Comparison of ENCODE assay signal across 8 mouse cellular contexts in the genomic region with DNA sequence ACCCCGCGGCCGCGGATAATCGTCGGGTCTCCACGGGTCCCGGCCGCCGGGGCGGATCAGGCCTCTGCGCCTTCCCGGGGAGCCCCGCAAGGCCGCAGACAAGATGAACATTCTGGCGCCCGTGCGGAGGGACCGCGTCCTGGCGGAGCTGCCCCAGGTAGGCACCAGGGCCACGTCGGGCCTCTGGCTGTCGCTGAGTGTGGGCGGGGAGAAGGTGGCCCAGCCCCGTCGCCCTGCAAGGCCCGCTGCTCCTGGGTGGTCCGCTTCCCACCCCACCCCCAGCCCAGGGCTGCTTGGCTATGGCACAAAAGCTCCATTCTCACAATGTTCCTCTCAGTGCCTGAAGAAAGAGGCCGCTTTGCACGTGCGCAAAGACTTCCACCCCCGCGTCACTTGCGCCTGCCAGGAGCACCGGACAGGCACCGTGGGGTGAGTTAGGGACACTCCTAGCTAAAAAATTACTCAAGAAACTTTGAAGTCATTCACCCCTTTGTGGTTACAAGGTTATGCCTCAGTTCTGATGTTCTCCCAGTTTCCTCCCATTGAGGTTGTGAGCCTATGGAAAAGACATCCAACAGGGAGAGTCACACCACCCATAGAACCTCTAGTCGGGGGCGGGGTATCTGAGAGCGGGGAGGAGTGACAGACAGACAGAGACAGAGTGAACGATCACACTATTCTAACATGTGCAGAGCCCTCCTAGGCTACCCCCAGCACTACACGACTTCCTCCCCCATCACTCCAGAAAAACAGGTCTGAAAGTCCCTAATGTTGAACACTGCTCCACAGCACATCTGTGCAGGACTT. TPM values are rescaled to one million over a fixed set of nuclear protein-coding genes. Genes with fewer than 3 reads are reported as not detected.
A peak's percentile ranks its signal among the peaks of the same experiment; 100 is the strongest.
DNase-seq lines count a peak whose midpoint lies in the region; ATAC-seq lines count a peak whose summit lies in the region.

No protein-coding gene starts in this region.

- WGBS in intestine, embryonic 16.5 days = 1% methylated on average over 41 of the region's 42 CpGs
- WGBS in limb, embryonic 11.5 days = under 1% methylated on average over 42 of the region's 42 CpGs
- WGBS in midbrain, embryonic 12.5 days = under 1% methylated on average over 42 of the region's 42 CpGs
- 1% methylated on average over 40 of the region's 42 CpGs for WGBS in stomach, embryonic 14.5 days

- H3K4me2 ChIP-seq in intestine, embryonic 16.5 days (ENCODE audit: low read depth, low read length) = peak overlapping the region; percentile 78
- H3K4me2 ChIP-seq in limb, embryonic 11.5 days (ENCODE audit: low read depth, severe bottlenecking) = peak overlapping the region; percentile 60
- H3K4me2 ChIP-seq in midbrain, embryonic 12.5 days (replicated peaks) = peak overlapping the region; percentile 67
- H3K4me2 ChIP-seq in stomach, embryonic 14.5 days (replicated peaks; ENCODE audit: low read depth, low read length) = peak overlapping the region; percentile 46

- H3K4me3 ChIP-seq in intestine, embryonic 16.5 days (ENCODE audit: low read length) = peak overlapping the region; percentile 73
- H3K4me3 ChIP-seq in limb, embryonic 11.5 days (ENCODE audit: low read depth, low read length) = peak overlapping the region; percentile 81
- H3K4me3 ChIP-seq in midbrain, embryonic 12.5 days = peak overlapping the region; percentile 71
- peak overlapping the region; percentile 73 for H3K4me3 ChIP-seq in stomach, embryonic 14.5 days (ENCODE audit: low read depth, low read length)

- H3K36me3 ChIP-seq in intestine, embryonic 16.5 days (ENCODE audit: control insufficient read depth, insufficient read depth, low read length) = 0 out of 2 replicates have a peak, but pooled peaks cover 7% of the 10 kb centered on the region
- peaks cover 11% of the 10 kb centered on the region; the same call in 1 of the 2 replicates for H3K36me3 ChIP-seq in limb, embryonic 11.5 days (ENCODE audit: control insufficient read depth, insufficient read depth, low read length)
- peaks cover 24% of the 10 kb centered on the region for H3K36me3 ChIP-seq in midbrain, embryonic 12.5 days
- H3K36me3 ChIP-seq in stomach, embryonic 14.5 days (ENCODE audit: control insufficient read depth, insufficient read depth, low read length) = peaks cover 11% of the 10 kb centered on the region

- H3K27me3 ChIP-seq in intestine, embryonic 16.5 days (replicated peaks; ENCODE audit: control insufficient read depth, insufficient read depth, low read length) = no peaks in the 10 kb centered on the region
- no peaks in the 10 kb centered on the region for H3K27me3 ChIP-seq in limb, embryonic 11.5 days (ENCODE audit: control insufficient read depth, insufficient read depth, low read length)
- H3K27me3 ChIP-seq in midbrain, embryonic 12.5 days = no peaks in the 10 kb centered on the region
- no peaks in the 10 kb centered on the region for H3K27me3 ChIP-seq in stomach, embryonic 14.5 days (ENCODE audit: control insufficient read depth, insufficient read depth, low read length)

- peak; percentile 55 to 67 for DNase-seq in cerebellum, postnatal 14 days
- DNase-seq in cerebellum, adult 18-20 months = no peak
- DNase-seq in embryo, embryonic 11.5 days (ENCODE audit: low read depth, low spot score) = peak; percentile 82
- peak; percentile 97 for DNase-seq in limb, embryonic 11.5 days (ENCODE audit: low spot score)

- peaks cover 14% of the 10 kb centered on the region for H3K4me1 ChIP-seq in intestine, embryonic 16.5 days (ENCODE audit: control insufficient read depth, insufficient read depth, low read length)
- peaks cover 8% of the 10 kb centered on the region for H3K4me1 ChIP-seq in limb, embryonic 11.5 days (ENCODE audit: control insufficient read depth, insufficient read depth, low read length)
- H3K4me1 ChIP-seq in midbrain, embryonic 12.5 days = peaks cover 19% of the 10 kb centered on the region
- H3K4me1 ChIP-seq in stomach, embryonic 14.5 days (ENCODE audit: control insufficient read depth, insufficient read depth, low read length) = peaks cover 13% of the 10 kb centered on the region; the same call in 1 of the 2 replicates

- peak overlapping the region; percentile 97 for H3K27ac ChIP-seq in intestine, embryonic 16.5 days (ENCODE audit: low read length)
- H3K27ac ChIP-seq in limb, embryonic 11.5 days (replicated peaks; ENCODE audit: low read depth, low read length) = peak overlapping the region; percentile 100
- peak overlapping the region; percentile 92 for H3K27ac ChIP-seq in midbrain, embryonic 12.5 days (replicated peaks)
- peak overlapping the region; percentile 99 for H3K27ac ChIP-seq in stomach, embryonic 14.5 days (ENCODE audit: low read length)

- H3K9me3 ChIP-seq in intestine, embryonic 16.5 days (ENCODE audit: control insufficient read depth, low read length) = no peaks in the 10 kb centered on the region
- H3K9me3 ChIP-seq in limb, embryonic 11.5 days (ENCODE audit: control insufficient read depth, low read length) = no peaks in the 10 kb centered on the region
- H3K9me3 ChIP-seq in midbrain, embryonic 12.5 days = no peaks in the 10 kb centered on the region
- H3K9me3 ChIP-seq in stomach, embryonic 14.5 days (ENCODE audit: control insufficient read depth, low read depth, low read length) = no peaks in the 10 kb centered on the region

- peak overlapping the region; percentile 87 for H3K9ac ChIP-seq in intestine, embryonic 16.5 days (ENCODE audit: low read depth, low read length)
- peak overlapping the region; percentile 93 for H3K9ac ChIP-seq in limb, embryonic 11.5 days (ENCODE audit: low read length)
- peak overlapping the region; percentile 84 for H3K9ac ChIP-seq in midbrain, embryonic 12.5 days (replicated peaks)
- H3K9ac ChIP-seq in stomach, embryonic 14.5 days (replicated peaks; ENCODE audit: low read depth, low read length) = peak overlapping the region; percentile 88

- peak; percentile 53 for ATAC-seq in granulocyte monocyte progenitor cell, adult 5-6 weeks (replicated peaks; ENCODE audit: poor library complexity, severe bottlenecking)
- ATAC-seq in intestine, embryonic 16.5 days = peak; percentile 76
- peak; percentile 81 for ATAC-seq in limb, embryonic 11.5 days (ENCODE audit: insufficient number of reproducible peaks, low FRiP score, low TSS enrichment, low read depth)
- peak; percentile 87 for ATAC-seq in midbrain, embryonic 12.5 days (ENCODE audit: low FRiP score, low read depth)
- peak; percentile 79 for ATAC-seq in stomach, embryonic 14.5 days (ENCODE audit: insufficient number of reproducible peaks, insufficient read depth, low FRiP score, low read depth)

RNA-seq across cellular contexts. Expression of gene Rab34, which starts 1.2 kb away (rescaled TPM):
- total RNA-seq in granulocyte monocyte progenitor cell, adult 5-6 weeks (2014; fragmentation: Nextera tagmentation) = 6.1 and 7.2 TPM in 2 replicates
- 1.5 and 3.6 TPM in 2 replicates for total RNA-seq in granulocyte monocyte progenitor cell, adult 5-6 weeks (2017)
- polyA plus RNA-seq in intestine, embryonic 16.5 days (2015; fragmentation: Nextera tagmentation; extraction: Ambion mirVana) = 71.0 and 73.4 TPM in 2 replicates
- polyA plus RNA-seq in limb, embryonic 11.5 days (2014; fragmentation: Nextera tagmentation; extraction: Ambion mirVana) = 142 and 144 TPM in 2 replicates
- polyA plus RNA-seq in midbrain, embryonic 12.5 days (2016; fragmentation: Nextera tagmentation; extraction: Ambion mirVana) = 54.9 and 68.1 TPM in 2 replicates
- 156 and 171 TPM in 2 replicates for polyA plus RNA-seq in stomach, embryonic 14.5 days (2014; fragmentation: Nextera tagmentation; extraction: Ambion mirVana)

RNA-seq across cellular contexts. Expression of gene Proca1, which starts 3.8 kb away (rescaled TPM):
- total RNA-seq in granulocyte monocyte progenitor cell, adult 5-6 weeks (2014; fragmentation: Nextera tagmentation) = not detected in 2 replicates
- not detected in 2 replicates for total RNA-seq in granulocyte monocyte progenitor cell, adult 5-6 weeks (2017)
- polyA plus RNA-seq in intestine, embryonic 16.5 days (2015; fragmentation: Nextera tagmentation; extraction: Ambion mirVana) = 1.8 and 2.3 TPM in 2 replicates
- polyA plus RNA-seq in limb, embryonic 11.5 days (2014; fragmentation: Nextera tagmentation; extraction: Ambion mirVana) = 0.84 and 1.3 TPM in 2 replicates
- 1.4 and 2.3 TPM in 2 replicates for polyA plus RNA-seq in midbrain, embryonic 12.5 days (2016; fragmentation: Nextera tagmentation; extraction: Ambion mirVana)
- polyA plus RNA-seq in stomach, embryonic 14.5 days (2014; fragmentation: Nextera tagmentation; extraction: Ambion mirVana) = 2.7 and 3.3 TPM in 2 replicates

RNA-seq across cellular contexts. Expression of gene Rpl23a, which starts 6.1 kb away (rescaled TPM):
- 5,451 and 5,560 TPM in 2 replicates for total RNA-seq in granulocyte monocyte progenitor cell, adult 5-6 weeks (2014; fragmentation: Nextera tagmentation)
- total RNA-seq in granulocyte monocyte progenitor cell, adult 5-6 weeks (2017) = 3,079 and 3,080 TPM in 2 replicates
- 1,166 and 1,241 TPM in 2 replicates for polyA plus RNA-seq in intestine, embryonic 16.5 days (2015; fragmentation: Nextera tagmentation; extraction: Ambion mirVana)
- polyA plus RNA-seq in limb, embryonic 11.5 days (2014; fragmentation: Nextera tagmentation; extraction: Ambion mirVana) = 1,529 and 1,574 TPM in 2 replicates
- 905 and 958 TPM in 2 replicates for polyA plus RNA-seq in midbrain, embryonic 12.5 days (2016; fragmentation: Nextera tagmentation; extraction: Ambion mirVana)
- polyA plus RNA-seq in stomach, embryonic 14.5 days (2014; fragmentation: Nextera tagmentation; extraction: Ambion mirVana) = 1,708 and 1,741 TPM in 2 replicates

RNA-seq across cellular contexts. Expression of gene Tlcd1, which starts 12.9 kb away (rescaled TPM):
- 1.1 and 3.5 TPM in 2 replicates for total RNA-seq in granulocyte monocyte progenitor cell, adult 5-6 weeks (2014; fragmentation: Nextera tagmentation)
- 2.9 and 4.1 TPM in 2 replicates for total RNA-seq in granulocyte monocyte progenitor cell, adult 5-6 weeks (2017)
- polyA plus RNA-seq in intestine, embryonic 16.5 days (2015; fragmentation: Nextera tagmentation; extraction: Ambion mirVana) = 39.5 and 44.2 TPM in 2 replicates
- polyA plus RNA-seq in limb, embryonic 11.5 days (2014; fragmentation: Nextera tagmentation; extraction: Ambion mirVana) = 8.7 and 10.4 TPM in 2 replicates
- 6.0 and 8.0 TPM in 2 replicates for polyA plus RNA-seq in midbrain, embryonic 12.5 days (2016; fragmentation: Nextera tagmentation; extraction: Ambion mirVana)
- polyA plus RNA-seq in stomach, embryonic 14.5 days (2014; fragmentation: Nextera tagmentation; extraction: Ambion mirVana) = 27.1 and 28.0 TPM in 2 replicates

RNA-seq across cellular contexts. Expression of gene Nek8, which starts 13.0 kb away (rescaled TPM):
- total RNA-seq in granulocyte monocyte progenitor cell, adult 5-6 weeks (2014; fragmentation: Nextera tagmentation) = 3.5 and 14.4 TPM in 2 replicates
- 5.8 and 6.1 TPM in 2 replicates for total RNA-seq in granulocyte monocyte progenitor cell, adult 5-6 weeks (2017)
- 14.9 and 17.1 TPM in 2 replicates for polyA plus RNA-seq in intestine, embryonic 16.5 days (2015; fragmentation: Nextera tagmentation; extraction: Ambion mirVana)
- 15.0 and 15.5 TPM in 2 replicates for polyA plus RNA-seq in limb, embryonic 11.5 days (2014; fragmentation: Nextera tagmentation; extraction: Ambion mirVana)
- 8.2 and 9.4 TPM in 2 replicates for polyA plus RNA-seq in midbrain, embryonic 12.5 days (2016; fragmentation: Nextera tagmentation; extraction: Ambion mirVana)
- 16.0 and 17.4 TPM in 2 replicates for polyA plus RNA-seq in stomach, embryonic 14.5 days (2014; fragmentation: Nextera tagmentation; extraction: Ambion mirVana)

Comparison
In these comparisons a context has a peak if more than half of its experiments do, and no peak if none do; other contexts are left out.
1. DNase-seq: peak in cerebellum, postnatal 14 days (2 of 2), embryo, embryonic 11.5 days (single experiment) and limb, embryonic 11.5 days (single experiment); none in cerebellum, adult 18-20 months (0 of 2).
2. Peak in every context shown above with its lines, with median percentiles within 50 percentile points of each other: ATAC-seq, H3K27ac ChIP-seq, H3K4me2 ChIP-seq, H3K4me3 ChIP-seq and H3K9ac ChIP-seq.